Mouse (Mus musculus): ENCODE data around the gene Pip5k1a. TPM values are rescaled to one million over a fixed set of nuclear protein-coding genes. Genes with fewer than 3 reads are reported as not detected.
"Not testable (repeated sequence)": the region's sequence is repeated elsewhere in the genome, so short reads cannot be mapped to it uniquely, and the experiment has no call there.

Pip5k1a gene
- 10 to 100 TPM; 58.5 to 66.8 (median 64.8) TPM for total RNA-seq (2022)

- DNase-seq (ENCODE audit: low spot score in 2 of 2) = peak; percentile 96
Measured at GRCm38 (mm10) chr3:95106338-95107117, at the start of gene Pip5k1a. Gene Pip5k1a, minus strand, starts transcription at chr3:95106930.

DNA sequence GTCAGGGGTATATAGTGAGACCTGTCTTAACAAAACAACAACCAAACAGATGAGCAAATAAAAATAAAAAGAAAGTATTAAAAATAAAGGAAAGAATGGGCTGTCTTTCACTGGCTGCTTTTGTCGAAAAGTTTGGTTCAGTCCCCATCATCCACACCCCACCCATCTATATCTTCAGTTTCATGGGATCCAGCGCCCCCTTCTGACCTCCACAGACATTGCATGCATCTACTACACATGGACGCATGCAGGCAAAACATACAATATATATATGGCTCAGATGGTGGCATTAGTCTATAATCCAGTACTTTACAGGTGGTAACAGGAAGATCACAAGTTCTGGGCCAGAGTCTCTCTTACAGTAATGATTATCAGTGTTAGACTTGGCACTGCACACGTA lies 47.1 kb upstream of the Pip5k1a start:
- no peak for DNase-seq (ENCODE audit: low spot score in 2 of 2)

- DNase-seq (ENCODE audit: low spot score in 2 of 2) = no peak
Measured at GRCm38 (mm10) chr3:95147924-95148323, 41.2 kb upstream of the Pip5k1a start.

DNA sequence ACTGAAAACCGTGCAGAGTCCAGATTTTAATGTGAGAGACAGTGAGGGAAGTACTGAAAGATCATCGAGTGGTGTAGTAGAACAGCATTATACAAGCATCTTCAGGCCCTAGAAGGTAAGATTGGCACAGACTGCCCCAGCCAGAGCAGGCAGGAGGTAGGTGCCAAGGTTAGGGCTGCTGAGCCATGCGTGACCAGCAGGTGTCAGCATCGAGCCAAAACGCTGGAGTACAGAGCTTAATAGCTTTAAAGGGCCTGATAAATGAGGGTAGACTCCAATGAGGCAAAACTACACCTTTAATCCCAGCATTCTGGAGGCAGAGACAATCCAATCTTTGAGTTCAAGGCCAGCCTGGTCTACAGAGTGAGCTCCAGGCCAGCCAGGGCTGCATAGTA lies 35.9 kb upstream of the Pip5k1a start:
- DNase-seq (ENCODE audit: low spot score in 2 of 2) = peak; percentile 70 to 89

DNA sequence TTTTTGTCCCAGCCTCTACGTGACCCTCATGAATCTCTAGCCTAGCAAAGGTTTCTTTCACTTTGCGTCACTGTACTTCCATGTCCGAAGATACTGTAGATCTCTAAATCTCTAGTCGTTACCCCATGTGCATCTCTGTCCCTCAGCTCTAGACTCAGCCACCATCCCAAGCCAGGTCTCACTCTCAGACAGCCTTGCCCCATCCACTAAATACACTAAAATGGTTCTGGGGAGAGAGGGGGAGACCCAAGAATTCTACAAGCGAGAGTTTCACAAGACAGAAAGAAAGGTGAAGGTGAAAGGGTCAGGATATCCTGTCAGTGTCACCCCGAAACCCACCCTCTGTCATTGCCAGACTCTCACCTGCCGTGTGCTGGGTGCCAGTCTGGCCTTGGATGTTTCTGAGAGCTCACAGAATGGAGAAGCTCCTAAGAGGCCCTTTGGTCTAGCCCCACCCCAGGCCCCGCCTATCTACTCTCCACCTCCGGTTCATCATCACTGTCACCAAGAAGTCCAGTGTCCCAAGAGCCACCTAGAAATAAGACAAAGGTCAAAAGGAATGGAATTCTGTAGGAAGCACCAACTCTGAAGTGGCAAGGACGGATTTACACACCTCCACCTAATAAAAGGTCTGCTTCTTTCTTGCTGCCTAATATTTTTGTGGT lies 35.4 kb upstream of the Pip5k1a start, which contains the start of gene Tnfaip8l2:
Gene Tnfaip8l2 (minus strand): TSS at position 409 of the 665 bp plus-strand sequence.
- no peak for DNase-seq (ENCODE audit: low spot score in 2 of 2)

DNA sequence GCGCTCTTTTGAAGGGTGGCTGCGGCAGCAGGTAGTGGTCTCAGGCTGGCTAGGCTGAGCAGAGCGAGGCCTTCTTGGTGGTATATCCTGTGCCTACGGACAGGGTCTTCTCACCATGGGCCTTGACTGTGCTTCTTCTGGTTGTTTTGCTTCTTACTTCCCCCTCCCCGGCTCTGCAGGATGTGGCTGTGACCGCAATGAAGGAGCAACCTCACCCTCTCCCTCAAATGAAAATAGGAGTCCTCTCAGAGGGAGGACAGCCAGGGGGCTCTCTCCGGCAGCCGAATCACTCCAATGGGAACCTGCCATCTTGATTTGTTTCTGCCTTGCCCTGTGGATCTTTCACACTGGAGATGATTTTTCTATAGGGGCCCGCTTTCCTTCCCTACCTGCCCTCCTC lies 34.7 kb upstream of the Pip5k1a start:
- no peak for DNase-seq (ENCODE audit: low spot score in 2 of 2)

DNA sequence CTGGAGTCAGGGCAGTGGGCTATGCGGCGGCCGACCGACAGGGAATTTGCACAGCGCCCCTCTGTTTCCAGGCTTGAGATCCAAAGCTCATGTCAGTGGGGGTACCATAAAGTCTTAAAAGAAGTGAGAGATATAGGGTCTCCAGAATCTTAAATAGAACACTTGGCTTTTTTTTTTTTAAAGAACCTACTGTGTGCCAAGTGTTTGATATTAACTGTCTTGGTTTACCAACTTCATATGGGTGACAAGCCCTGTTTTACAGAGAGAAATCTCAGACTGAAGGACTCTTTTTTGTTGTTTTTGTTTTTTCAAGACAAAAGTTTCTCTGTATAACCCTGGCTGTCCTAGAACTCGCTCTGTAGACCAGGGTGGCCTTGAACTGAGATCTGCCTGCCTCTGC lies 34.1 kb upstream of the Pip5k1a start:
- DNase-seq (ENCODE audit: low spot score in 2 of 2) = no peak

DNA sequence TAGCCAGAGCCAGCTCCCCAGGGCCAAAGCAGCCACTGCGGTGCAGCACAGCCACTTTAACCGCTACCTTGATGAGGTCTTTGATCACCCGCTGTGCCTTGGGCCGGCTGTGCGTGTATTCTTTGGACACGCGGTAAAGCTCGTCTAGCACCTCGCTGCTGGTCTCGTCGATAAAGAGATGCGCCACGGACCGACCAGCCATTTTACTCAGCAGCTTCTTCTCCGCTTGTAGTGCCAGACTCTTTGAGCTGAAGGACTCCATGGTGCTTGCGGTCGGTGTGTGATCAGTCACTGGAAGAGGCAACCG lies 33.5 kb upstream of the Pip5k1a start:
- DNase-seq (ENCODE audit: low spot score in 2 of 2) = no peak

DNA sequence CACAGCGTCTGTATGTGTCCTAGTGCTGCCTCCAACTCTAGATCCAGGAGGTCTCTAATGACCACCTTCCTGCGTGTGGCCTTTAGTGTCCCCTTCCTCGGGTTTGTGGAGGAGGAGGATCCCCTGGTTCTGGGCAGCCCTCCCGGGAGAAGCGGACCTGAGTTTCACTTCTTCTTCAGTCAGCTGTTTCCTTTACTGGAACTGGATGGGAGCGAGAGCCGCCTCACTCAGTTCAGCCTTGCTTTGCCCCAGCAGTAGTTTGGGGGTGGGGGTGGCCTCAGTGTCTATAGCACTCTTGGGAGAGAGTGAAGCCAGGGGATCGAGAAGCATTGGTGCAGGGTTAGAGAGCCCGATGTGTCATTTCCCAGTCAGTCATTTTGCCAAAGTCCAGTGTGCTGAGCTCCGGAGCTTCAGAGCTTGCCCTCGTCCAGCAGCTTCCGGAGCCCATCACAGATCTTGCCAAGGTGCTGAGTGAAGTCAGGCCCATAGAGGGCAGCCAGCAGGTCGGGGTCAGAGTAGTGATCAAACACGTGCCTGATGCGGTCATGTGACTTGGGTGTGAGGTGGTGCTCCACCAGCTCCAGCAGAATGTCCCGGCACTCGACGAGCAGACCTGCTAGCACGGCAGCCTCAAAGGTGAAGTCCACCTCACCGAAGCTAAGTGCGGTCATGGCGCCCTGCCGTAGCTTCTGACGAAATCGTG lies 33.0 kb upstream of the Pip5k1a start:
- DNase-seq (ENCODE audit: low spot score in 2 of 2) = no peak

DNA sequence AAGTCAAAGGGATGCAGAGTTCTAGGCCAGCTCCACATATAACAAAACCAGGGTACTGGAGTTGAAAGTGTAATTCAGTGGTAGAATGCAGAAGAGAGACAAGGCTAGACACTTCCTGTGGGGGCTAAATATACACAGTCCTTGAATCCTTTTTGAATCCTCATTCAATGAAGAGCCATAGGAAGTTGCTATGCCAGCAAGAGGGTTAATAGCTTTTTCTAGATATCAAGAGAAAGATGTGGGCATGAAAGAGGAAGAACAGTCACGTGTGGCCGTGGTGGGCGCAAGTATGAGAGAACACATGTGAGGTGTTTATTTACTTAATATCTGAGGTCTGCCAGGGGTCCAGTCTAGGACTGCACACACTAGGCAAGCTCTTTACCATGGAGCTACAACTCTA lies 29.6 kb upstream of the Pip5k1a start:
- DNase-seq (ENCODE audit: low spot score in 2 of 2) = no peak

GRCm38 (mm10) chr3:95135433-95136052 lies 28.8 kb upstream of the Pip5k1a start:
- DNase-seq (ENCODE audit: low spot score in 2 of 2) = no peak

- DNase-seq (ENCODE audit: low spot score in 2 of 2) = peak in 1 of 2 experiments; percentile 48
Measured at GRCm38 (mm10) chr3:95135023-95135422, 28.3 kb upstream of the Pip5k1a start.

DNA sequence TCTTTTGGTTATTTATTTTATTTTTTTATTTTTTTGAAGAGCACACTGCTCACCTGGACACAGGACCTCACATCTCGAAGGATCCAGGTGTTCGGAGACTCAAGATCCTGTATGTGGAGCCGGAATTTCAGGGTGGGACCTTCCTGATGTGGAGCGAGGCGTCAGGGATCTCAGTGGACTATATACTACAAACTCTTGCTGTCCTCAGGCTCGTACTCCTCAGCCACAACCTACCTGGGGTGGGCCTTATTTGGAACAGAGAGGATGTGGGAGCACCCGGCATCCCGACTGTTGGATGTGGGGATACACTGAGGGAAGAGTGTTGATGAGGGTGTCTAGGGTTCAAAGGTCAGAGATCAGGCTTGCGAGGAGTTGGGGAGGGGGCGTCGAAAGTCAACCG lies 27.4 kb upstream of the Pip5k1a start:
- DNase-seq (ENCODE audit: low spot score in 2 of 2) = not testable (repeated sequence)

- DNase-seq (ENCODE audit: low spot score in 2 of 2) = peak; percentile 92 to 95
Measured at GRCm38 (mm10) chr3:95133680-95134101, 27.0 kb upstream of the Pip5k1a start, which contains the start of the genes Scnm1 and Lysmd1. Gene Scnm1, minus strand, starts transcription at chr3:95134011. Gene Lysmd1, plus strand, starts transcription at chr3:95134088.

DNA sequence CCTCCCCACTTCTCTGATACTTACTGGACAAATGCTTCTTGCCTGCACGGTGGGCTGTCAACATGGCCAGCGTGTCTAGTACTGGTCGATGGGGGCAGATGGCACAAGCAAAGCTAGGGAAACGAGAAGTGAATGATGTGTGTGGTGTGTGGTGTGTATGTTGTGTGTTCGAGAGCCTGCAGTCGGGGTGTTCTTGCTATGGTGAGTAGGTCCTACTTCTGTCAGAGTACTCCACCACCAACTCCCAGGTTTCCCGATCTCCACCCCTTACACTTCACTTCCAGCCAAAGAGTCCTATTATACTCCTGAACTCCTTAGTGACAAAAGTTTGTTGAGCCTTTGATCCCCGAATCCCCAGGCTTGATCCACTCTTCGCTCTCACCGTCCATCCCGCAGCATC lies 26.4 kb upstream of the Pip5k1a start:
- DNase-seq (ENCODE audit: low spot score in 2 of 2) = no peak

GRCm38 (mm10) chr3:95132389-95132788 lies 25.7 kb upstream of the Pip5k1a start:
- not testable (repeated sequence) for DNase-seq (ENCODE audit: low spot score in 2 of 2)

- DNase-seq (ENCODE audit: low spot score in 2 of 2) = no peak
Measured at GRCm38 (mm10) chr3:95130081-95130480, 23.4 kb upstream of the Pip5k1a start.

- no peak for DNase-seq (ENCODE audit: low spot score in 2 of 2)
Measured at GRCm38 (mm10) chr3:95129226-95129651, 22.5 kb upstream of the Pip5k1a start.

GRCm38 (mm10) chr3:95124972-95125371 lies 18.2 kb upstream of the Pip5k1a start:
- no peak for DNase-seq (ENCODE audit: low spot score in 2 of 2)

DNA sequence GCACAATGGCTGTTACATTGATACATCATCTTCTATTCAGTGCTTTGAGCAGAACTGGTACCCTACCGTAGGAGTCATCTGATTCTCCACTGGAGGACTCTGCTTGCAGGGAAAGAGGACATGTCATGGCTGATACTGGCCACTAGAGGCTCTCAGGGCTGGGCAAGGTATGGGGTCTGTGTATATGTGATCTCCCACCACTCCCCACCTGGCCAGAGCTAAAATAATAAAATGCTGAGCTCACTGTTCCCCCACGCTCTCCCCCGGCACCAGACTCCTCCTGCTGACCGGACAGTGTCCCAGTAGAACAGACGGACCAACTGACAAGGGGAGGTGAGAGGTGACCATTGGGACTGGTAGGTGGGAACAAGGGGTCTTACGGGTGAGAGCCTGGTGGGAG lies 17.5 kb upstream of the Pip5k1a start, which contains the start of gene Tmod4:
Gene Tmod4 (plus strand): TSS at position 231 of the 400 bp plus-strand sequence.
- DNase-seq (ENCODE audit: low spot score in 2 of 2) = no peak

DNA sequence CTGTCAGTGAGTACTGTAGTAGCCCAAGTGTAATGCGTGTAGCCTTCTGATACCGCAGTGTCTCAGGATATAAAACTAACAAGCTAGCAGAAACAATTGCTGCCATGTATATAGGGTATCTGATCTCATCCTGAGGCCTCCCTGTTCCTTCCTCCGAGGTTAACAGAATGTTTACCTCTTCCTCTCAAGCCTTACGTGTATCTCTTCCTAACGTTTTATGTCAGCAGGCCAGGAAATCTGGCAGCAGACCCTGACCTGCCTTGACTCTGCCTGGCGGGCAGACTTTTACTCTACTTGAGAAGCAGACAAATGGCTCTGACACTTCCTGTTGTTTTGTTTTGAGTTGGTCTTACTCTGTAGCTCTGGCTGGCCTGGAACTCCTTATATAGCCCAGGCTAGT lies 14.8 kb upstream of the Pip5k1a start:
- DNase-seq (ENCODE audit: low spot score in 2 of 2) = no peak

GRCm38 (mm10) chr3:95117751-95118150 lies 11.0 kb upstream of the Pip5k1a start:
- no peak for DNase-seq (ENCODE audit: low spot score in 2 of 2)
